Mouse (Mus musculus): Measurements from ENCODE around the gene Zbtb44.

- TF ChIP-seq CTCF (IDR thresholded peaks at IDR 0.05; ENCODE audit: low read depth, low read length), result no peak
- no peak for TF ChIP-seq POLR2A (IDR thresholded peaks at IDR 0.05; ENCODE audit: insufficient read depth, low read length)
Observed at GRCm38 (mm10) chr9:31085556-31085955, 55.1 kb downstream of the Zbtb44 start.

All from ES-Bruce4 (cell line).